Mouse (Mus musculus) hindbrain, embryonic 14.5 days (tissue): ENCODE data around the gene Nln. TPM values are rescaled to one million over a fixed set of nuclear protein-coding genes. Genes with fewer than 3 reads are reported as not detected.

Experiments used
- ATAC-seq: fragments of 200-750 bp; cut with Nextera tagmentation; 2 replicates; pipeline ENCODE4 v1.8.0; 2017; ENCODE audit warnings: moderate number of reproducible peaks, mild to moderate bottlenecking, moderate TSS enrichment, moderate library complexity; ENCODE audit not compliant: low FRiP score
- DNase-seq: peaks from one replicate; pipeline ENCODE4 v3.0.0-alpha.2; 2015; ENCODE audit warnings: low spot score
- H3K27ac ChIP-seq: fragments of 300-500 bp; sonication (generic); 2 replicates; pipeline ENCODE4 v1.5.1; 2014; ENCODE audit warnings: mild to moderate bottlenecking, moderate library complexity
- H3K27me3 ChIP-seq: fragments of 300-500 bp; sonication (generic); 2 replicates; pipeline ENCODE4 v1.6.1; 2014; ENCODE audit warnings: mild to moderate bottlenecking, low read length, mixed read lengths; ENCODE audit not compliant: control insufficient read depth, insufficient read depth
- H3K36me3 ChIP-seq: fragments of 300-500 bp; sonication (generic); replicated peaks from 2 replicates; pipeline ENCODE4 v1.6.1; 2014; ENCODE audit not compliant: control insufficient read depth, insufficient read depth
- H3K4me1 ChIP-seq: fragments of 300-500 bp; sonication (generic); replicated peaks from 2 replicates; pipeline ENCODE4 v1.6.1; 2014; ENCODE audit warnings: antibody characterized with exemption, low read length, mixed read lengths; ENCODE audit not compliant: control insufficient read depth, insufficient read depth
- H3K4me2 ChIP-seq: fragments of 300-500 bp; sonication (generic); replicated peaks from 2 replicates; pipeline ENCODE4 v1.6.1; 2014; ENCODE audit warnings: mild to moderate bottlenecking, moderate library complexity
- H3K4me3 ChIP-seq: fragments of 300-500 bp; sonication (generic); replicated peaks from 2 replicates; pipeline ENCODE4 v1.5.1; 2014; ENCODE audit warnings: mild to moderate bottlenecking, low read length
- H3K9ac ChIP-seq: fragments of 300-500 bp; sonication (generic); 2 replicates; pipeline ENCODE4 v1.6.1; 2014
- H3K9me3 ChIP-seq: fragments of 300-500 bp; sonication (generic); 2 replicates; pipeline ENCODE4 v1.6.1; 2016; ENCODE audit warnings: low read length; ENCODE audit not compliant: control insufficient read depth
- WGBS: fragments of 180-500 bp; shearing (Covaris S2); extraction: QIAGEN DNeasy Blood & Tissue Kit; methylation state at CpG from one replicate; pipeline ENCODE4 v1.1.7; 2014; 5-methylcytosine and 5-hydroxymethylcytosine counted together
- polyA plus RNA-seq: library from polyadenylated mRNA; unstranded; fragments of >200 nt; fragmentation: Nextera tagmentation; extraction: Ambion mirVana; gene quantifications from 2 replicates; pipeline ENCODE4 v1.2.1, GENCODE M21; 2014

Gene Nln
- 69.5 and 83.3 TPM in 2 replicates for polyA plus RNA-seq

GRCm38 (mm10) chr13:104109288-104109815, at the start of gene Nln, which contains the start of gene Sgtb:
TSS of gene Nln (minus strand) at chr13:104109614.
TSS of gene Sgtb (plus strand) at chr13:104109741.
- Histone ChIP-seq H3K4me1 (peaks cover 23% of the 10 kb centered on the region), H3K36me3 (peaks cover 3% of the 10 kb centered on the region; the same call in 1 of the 2 replicates), H3K9ac (peak within 1 kb of the TSS; percentile 85), H3K4me3 (peak within 1 kb of the TSS; percentile 83), H3K4me2 (peak within 1 kb of the TSS; percentile 97), H3K27ac (peak within 1 kb of the TSS; percentile 85), H3K27me3 (no peaks in the 10 kb centered on the region), H3K9me3 (peaks cover 4% of the 10 kb centered on the region; the same call in 1 of the 2 replicates)
- under 1% methylated on average over 30 of the region's 44 CpGs for WGBS
- DNase-seq (peak; percentile 89), ATAC-seq (peak; percentile 95)

GRCm38 (mm10) chr13:104155686-104156085, 46.3 kb upstream of the Nln start:
- ATAC-seq (no peak), DNase-seq (no peak)
- Histone ChIP-seq H3K36me3 (peaks cover 66% of the 10 kb centered on the region), H3K4me1 (no peaks in the 10 kb centered on the region), H3K27ac (no peak overlapping the region), H3K27me3 (no peaks in the 10 kb centered on the region), H3K4me2 (no peak overlapping the region), H3K4me3 (no peak overlapping the region), H3K9ac (no peak overlapping the region), H3K9me3 (no peaks in the 10 kb centered on the region)
- whole genome bisulfite sequencing: 92% methylated on average over 1 of the region's 1 CpGs

DNA sequence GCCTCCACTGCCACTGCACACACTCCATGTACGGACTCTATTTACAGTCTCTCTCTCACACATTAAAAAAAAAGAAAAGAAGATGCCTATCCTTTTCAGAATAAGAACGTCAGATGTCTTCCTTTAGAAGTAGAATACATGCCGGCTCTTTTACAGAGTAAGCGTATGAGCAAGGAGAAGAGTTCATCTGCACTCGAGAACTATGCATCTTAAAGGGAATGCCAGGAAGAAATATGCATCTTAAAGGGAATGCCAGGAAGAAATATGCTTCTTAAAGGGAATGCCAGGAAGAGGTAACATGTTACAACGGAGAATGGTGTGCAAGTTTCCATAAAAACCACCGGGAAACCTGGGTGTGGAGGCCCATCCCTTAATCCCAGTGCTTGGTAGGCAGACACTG, 45.7 kb upstream of the Nln start:
- no peaks in the 10 kb centered on the region for H3K4me1 ChIP-seq
- no peak overlapping the region for H3K4me2 ChIP-seq
- H3K4me3 ChIP-seq: no peak overlapping the region
- no peak overlapping the region for H3K27ac ChIP-seq
- no peak overlapping the region for H3K9ac ChIP-seq
- H3K27me3 ChIP-seq: no peaks in the 10 kb centered on the region
- DNase-seq: no peak
- 93% methylated on average over 7 of the region's 7 CpGs for WGBS
- H3K36me3 ChIP-seq: peaks cover 64% of the 10 kb centered on the region
- H3K9me3 ChIP-seq: no peaks in the 10 kb centered on the region
- ATAC-seq: no peak

DNA sequence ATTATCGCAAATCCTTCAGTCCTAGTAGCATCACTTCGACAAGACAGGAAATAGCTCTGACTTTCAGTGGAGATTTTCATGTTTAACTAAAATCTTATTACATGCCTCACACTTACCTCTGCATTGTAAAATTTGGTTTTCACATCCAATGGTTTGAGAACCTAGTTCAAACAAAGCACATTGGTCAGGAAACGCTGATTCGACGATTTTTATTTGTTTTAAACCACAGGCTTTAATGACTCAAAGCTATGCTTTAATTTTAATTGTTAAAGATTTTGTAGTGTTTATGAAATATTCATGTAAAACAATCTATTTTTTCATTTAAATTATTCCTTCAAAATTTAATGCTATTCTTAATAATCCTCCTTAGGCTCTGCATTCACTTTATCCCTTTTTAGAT, 44.8 kb upstream of the Nln start:
- Histone ChIP-seq H3K9me3 (no peaks in the 10 kb centered on the region), H3K4me2 (no peak overlapping the region), H3K36me3 (peaks cover 63% of the 10 kb centered on the region), H3K4me3 (no peak overlapping the region), H3K27me3 (no peaks in the 10 kb centered on the region), H3K4me1 (no peaks in the 10 kb centered on the region), H3K27ac (no peak overlapping the region), H3K9ac (no peak overlapping the region)
- WGBS: over 99% methylated on average over 5 of the region's 5 CpGs
- ATAC-seq: no peak
- no peak for DNase-seq

DNA sequence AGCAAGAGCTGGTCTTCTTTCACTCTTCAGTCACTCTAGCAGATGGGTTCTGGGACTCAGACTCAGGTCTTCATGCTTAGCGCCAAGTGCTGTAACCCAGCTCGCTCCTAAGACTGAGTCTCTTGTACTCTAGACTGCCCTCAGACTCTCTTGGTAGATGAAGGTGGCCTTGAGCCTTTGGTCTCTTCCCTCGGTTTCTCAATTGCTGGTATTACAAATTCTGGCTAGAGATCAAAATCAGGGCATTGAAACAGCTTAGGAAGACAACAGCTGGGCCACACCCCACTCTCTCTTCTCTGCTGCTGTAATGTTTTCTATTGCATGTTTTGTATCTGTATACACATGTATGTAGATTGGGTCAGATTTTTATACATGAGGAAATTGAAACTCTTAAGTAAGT, 36.2 kb upstream of the Nln start:
- Histone ChIP-seq H3K9me3 (no peaks in the 10 kb centered on the region), H3K36me3 (peaks cover 91% of the 10 kb centered on the region), H3K4me3 (no peak overlapping the region), H3K4me2 (no peak overlapping the region), H3K27ac (no peak overlapping the region), H3K4me1 (no peaks in the 10 kb centered on the region), H3K9ac (no peak overlapping the region), H3K27me3 (no peaks in the 10 kb centered on the region)
- no peak for ATAC-seq
- WGBS: 97% methylated on average over 3 of the region's 3 CpGs
- DNase-seq: no peak

DNA sequence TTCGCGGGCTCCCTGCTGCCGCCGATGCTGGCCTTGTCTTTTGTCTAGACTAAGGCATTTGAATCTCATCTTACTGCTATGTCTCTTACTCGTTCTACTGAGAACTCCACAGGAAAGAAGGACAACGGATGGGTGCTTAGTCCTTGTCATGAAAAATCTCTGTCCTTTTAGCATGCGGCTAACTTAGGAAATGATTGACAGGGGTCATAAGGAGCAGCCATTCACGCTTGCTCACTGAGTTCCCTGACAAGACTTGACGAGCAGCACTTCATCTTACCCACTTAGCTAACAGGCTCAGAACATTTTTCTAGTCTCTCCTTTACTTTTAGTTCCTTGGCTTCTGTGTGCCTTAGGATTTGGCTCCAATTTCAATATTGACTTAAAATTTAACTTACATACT, 35.5 kb upstream of the Nln start:
- no peak overlapping the region for H3K4me3 ChIP-seq
- DNase-seq (no peak), ATAC-seq (no peak)
- H3K4me1 ChIP-seq: no peaks in the 10 kb centered on the region
- no peaks in the 10 kb centered on the region for H3K9me3 ChIP-seq
- H3K27me3 ChIP-seq: no peaks in the 10 kb centered on the region
- H3K36me3 ChIP-seq: peaks cover 95% of the 10 kb centered on the region
- no peak overlapping the region for H3K27ac ChIP-seq
- 67% methylated on average over 9 of the region's 9 CpGs for WGBS
- no peak overlapping the region for H3K4me2 ChIP-seq
- H3K9ac ChIP-seq: no peak overlapping the region

GRCm38 (mm10) chr13:104139369-104140209, 30.2 kb upstream of the Nln start:
- no peak overlapping the region for H3K9ac ChIP-seq
- H3K4me3 ChIP-seq: no peak overlapping the region
- H3K27ac ChIP-seq: no peak overlapping the region
- H3K36me3 ChIP-seq: peaks cover 88% of the 10 kb centered on the region
- no peak overlapping the region for H3K4me2 ChIP-seq
- no peaks in the 10 kb centered on the region for H3K27me3 ChIP-seq
- no peaks in the 10 kb centered on the region for H3K4me1 ChIP-seq
- 43% methylated on average over 13 of the region's 13 CpGs for whole genome bisulfite sequencing
- no peaks in the 10 kb centered on the region for H3K9me3 ChIP-seq
- ATAC-seq (peak; percentile 27; the same call in 1 of the 2 replicates), DNase-seq (peak; percentile 85)

DNA sequence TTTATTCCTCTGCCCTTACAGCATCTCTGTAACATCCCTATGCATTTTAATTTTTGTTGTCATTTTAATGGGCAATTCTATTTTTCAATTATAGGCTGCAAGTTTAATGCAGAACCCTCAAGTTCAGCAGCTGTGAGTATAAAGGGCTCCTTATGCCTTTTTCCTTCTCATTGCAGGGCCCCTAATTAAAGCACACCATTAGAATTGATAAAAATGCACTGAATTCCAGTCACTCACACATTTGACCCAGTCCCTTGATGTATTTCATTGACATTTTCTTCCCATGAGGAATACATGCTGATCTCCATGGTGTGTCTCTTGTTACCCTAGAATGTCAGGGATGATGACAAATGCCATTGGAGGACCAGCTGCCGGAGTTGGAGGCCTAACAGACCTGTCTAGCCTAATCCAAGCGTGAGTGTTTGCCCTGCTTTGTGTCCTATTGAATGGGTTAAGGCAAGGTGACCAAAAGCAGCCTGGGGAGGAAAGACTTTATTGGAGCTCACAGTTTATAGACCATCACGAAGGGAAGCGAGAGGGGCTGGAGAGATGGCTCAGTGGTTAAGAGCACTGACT, 25.2 kb upstream of the Nln start:
- Histone ChIP-seq H3K4me1 (no peaks in the 10 kb centered on the region), H3K9me3 (no peaks in the 10 kb centered on the region), H3K27me3 (no peaks in the 10 kb centered on the region), H3K9ac (no peak overlapping the region), H3K4me2 (no peak overlapping the region), H3K36me3 (peaks cover 86% of the 10 kb centered on the region), H3K27ac (no peak overlapping the region), H3K4me3 (no peak overlapping the region)
- no peak for ATAC-seq
- no peak for DNase-seq
- WGBS: 65% methylated on average over 4 of the region's 4 CpGs

DNA sequence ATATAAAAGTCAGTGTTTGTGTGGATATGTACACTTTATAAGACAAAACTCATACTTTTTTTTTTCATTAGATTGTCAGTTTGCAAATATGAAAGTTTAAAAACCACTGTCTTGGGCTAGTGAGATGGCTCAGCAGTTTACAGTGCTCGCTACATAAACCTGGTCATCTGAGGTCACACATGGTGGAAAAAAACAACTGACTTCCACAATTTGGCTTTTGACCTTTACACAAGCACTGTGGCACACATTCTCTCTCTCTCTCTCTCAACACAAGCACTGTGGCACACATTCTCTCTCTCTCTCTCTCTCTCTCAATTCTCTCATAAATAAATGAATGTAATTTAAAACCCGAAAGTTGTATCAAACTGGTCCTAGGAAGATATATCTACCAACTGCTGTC, 23.1 kb upstream of the Nln start:
- H3K9ac ChIP-seq: no peak overlapping the region
- no peak overlapping the region for H3K4me3 ChIP-seq
- H3K27ac ChIP-seq: no peak overlapping the region
- H3K27me3 ChIP-seq: no peaks in the 10 kb centered on the region
- 90% methylated on average over 2 of the region's 2 CpGs for WGBS
- H3K4me1 ChIP-seq: no peaks in the 10 kb centered on the region
- no peak overlapping the region for H3K4me2 ChIP-seq
- H3K36me3 ChIP-seq: peaks cover 92% of the 10 kb centered on the region
- H3K9me3 ChIP-seq: no peaks in the 10 kb centered on the region
- ATAC-seq: no peak
- no peak for DNase-seq
